Mouse (Mus musculus) right cerebral cortex, postnatal 14 days (tissue): Measurements from ENCODE around the gene Hrh3.

ENCODE experiments used
- DNase-seq: peaks from one replicate; pipeline ENCODE4 v3.0.0; 2022

The Hrh3 gene

GRCm38 (mm10) chr2:180053001-180053400 lies 51.3 kb downstream of the Hrh3 start:
- no peak for DNase-seq

- DNase-seq = no peak
These were observed 52.1 kb downstream of the Hrh3 start for GRCm38 (mm10) chr2:180051986-180052733.

GRCm38 (mm10) chr2:180050986-180051385 lies 53.3 kb downstream of the Hrh3 start:
- peak; percentile 89 for DNase-seq
